Comparison of ENCODE assay signal across 8 mouse cellular contexts in the genomic region with DNA sequence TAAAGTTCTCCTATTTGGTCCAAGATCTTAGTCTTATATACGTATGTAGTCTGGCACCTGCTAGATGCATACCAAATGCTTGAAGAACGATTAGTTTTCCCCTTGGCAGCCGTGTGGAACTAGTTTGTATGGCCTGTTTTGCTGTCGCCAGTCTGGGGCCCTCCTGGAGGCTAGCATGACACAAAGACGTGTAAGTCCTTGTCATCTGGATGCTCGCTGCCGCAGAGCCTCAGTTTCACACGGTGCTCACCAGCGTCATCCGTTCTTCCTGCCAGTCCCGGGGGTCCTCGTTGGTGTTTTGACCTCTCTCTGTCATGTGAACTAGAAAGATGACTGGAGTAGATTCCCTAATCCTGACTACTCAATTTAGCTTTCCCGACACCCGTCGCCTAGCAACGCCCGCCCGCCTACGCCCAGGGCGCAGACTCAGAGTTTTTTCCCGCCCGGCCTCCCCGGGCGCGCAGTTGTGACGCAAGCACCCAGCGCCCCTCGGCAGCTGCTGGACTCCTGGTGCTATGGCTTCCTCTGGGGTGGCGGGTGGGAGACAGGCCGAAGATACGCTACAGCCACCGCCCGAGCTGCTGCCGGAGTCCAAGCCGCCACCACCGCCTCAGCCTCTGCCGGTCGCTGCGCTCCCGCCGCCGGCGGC. TPM values are rescaled to one million over a fixed set of nuclear protein-coding genes. Genes with fewer than 3 reads are reported as not detected.
DNase-seq lines count a peak whose midpoint lies in the region; ATAC-seq lines count a peak whose summit lies in the region.

A gene (plus strand): TSS at position 455 of the 649 bp plus-strand sequence.

- ATAC-seq in common myeloid progenitor, adult 5-6 weeks (replicated peaks; ENCODE audit: low read depth, poor library complexity, severe bottlenecking) = peak; percentile 98
- peak; percentile 99 for ATAC-seq in megakaryocyte progenitor cell, adult 5-6 weeks (replicated peaks; ENCODE audit: poor library complexity)

- DNase-seq in ZHBTc4 (ENCODE audit: low read depth, low spot score) = peak; percentile 97
- DNase-seq in gastrocnemius, adult 8-10 months (ENCODE audit: low spot score in 2 of 2) = peak; percentile 87 to 89
- DNase-seq in induced T-regulatory cell, adult 2 months (ENCODE audit: low read depth) = peak; percentile 91
- peak; percentile 89 to 96 for DNase-seq in left cerebral cortex, adult 9 months (ENCODE audit: low spot score in 2 of 2)
- DNase-seq in right cerebral cortex, postnatal 14 days = peak; percentile 97
- peak; percentile 90 to 94 for DNase-seq in urinary bladder, postnatal 36 days (ENCODE audit: low spot score in 2 of 2)

RNA-seq across cellular contexts. Expression of the gene that starts here (rescaled TPM):
- total RNA-seq in common myeloid progenitor, adult 5-6 weeks (2017) = 28.1 and 29.6 TPM in 2 replicates
- 10 to 100 TPM; 20.2 to 24.2 (median 21.3) TPM for total RNA-seq in gastrocnemius, adult 8-10 months (2022)
- total RNA-seq in megakaryocyte progenitor cell, adult 5-6 weeks (2015) = 19.1 and 19.8 TPM in 2 replicates
- 18.1 and 26.1 TPM in 2 replicates for total RNA-seq in megakaryocyte progenitor cell, adult 5-6 weeks (2017)

Comparison
In these comparisons a context has a peak if more than half of its experiments do, and no peak if none do; other contexts are left out.
1. Peak in every context shown above with its lines: DNase-seq and ATAC-seq.